Mouse (Mus musculus) CD4-positive, CD25-positive, alpha-beta regulatory T cell, adult 9 weeks (primary cell): Measurements from ENCODE around the gene Synpr. TPM values are rescaled to one million over a fixed set of nuclear protein-coding genes. Genes with fewer than 3 reads are reported as not detected.

Experiments used
- polyA plus RNA-seq: library from polyadenylated mRNA; unstranded; fragments of 100-300 nt; shearing (Covaris generic); gene quantifications from one replicate; pipeline ENCODE4 v1.2.1, GENCODE M21; 2017

Synpr gene
- not detected for polyA plus RNA-seq

DNA sequence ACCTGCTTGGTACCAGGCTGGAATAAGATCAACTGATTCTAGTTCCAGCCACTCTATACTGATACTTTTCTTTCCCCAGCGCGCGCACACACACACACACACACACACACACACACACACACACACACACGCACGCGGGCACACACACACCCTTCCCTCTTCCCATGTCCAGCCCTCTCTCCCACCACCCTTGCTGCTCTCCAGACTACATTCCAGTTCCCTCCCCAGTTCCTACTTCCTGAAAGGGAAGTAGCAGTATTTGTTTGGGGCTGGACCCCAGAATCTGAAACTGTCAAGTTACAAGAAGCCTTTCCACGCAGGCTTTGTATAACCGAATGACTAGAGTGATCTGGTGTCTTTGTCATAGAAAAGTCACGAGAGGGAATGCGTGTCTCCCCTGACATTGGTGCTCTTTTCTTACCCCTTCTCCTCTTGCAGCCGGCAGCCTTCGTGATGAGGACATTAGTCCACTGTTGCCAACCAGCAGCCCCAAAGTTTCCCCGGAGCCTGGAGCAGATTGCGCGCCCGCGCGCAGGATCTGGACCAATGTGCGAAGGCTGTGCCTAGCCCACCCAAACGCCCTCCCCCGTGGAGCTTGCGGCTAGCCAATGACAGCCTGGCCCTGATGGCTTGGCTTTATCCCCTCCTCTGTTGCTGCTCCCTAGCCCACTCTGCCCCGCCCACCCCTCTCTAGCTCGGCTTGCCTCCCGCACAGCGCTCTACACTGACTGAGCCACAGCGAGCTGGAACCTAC is at the start of gene Synpr:
Synpr (plus strand) TSS at position 690 of the 754 bp plus-strand sequence.

